In genomic region chr9:20642896-20643466, GRCm38 (mm10) we compare ENCODE assay signal across 7 mouse cellular contexts. TPM values are rescaled to one million over a fixed set of nuclear protein-coding genes. Genes with fewer than 3 reads are reported as not detected.
DNase-seq lines count a peak whose midpoint lies in the region; ATAC-seq lines count a peak whose summit lies in the region.

No protein-coding gene starts in this region.

- H3K27me3 ChIP-seq in hindbrain, embryonic 14.5 days (ENCODE audit: control insufficient read depth, insufficient read depth, low read length) = no peaks in the 10 kb centered on the region

- peak overlapping the region; percentile 84 for H3K9ac ChIP-seq in hindbrain, embryonic 14.5 days

- peak overlapping the region; percentile 98 for H3K4me2 ChIP-seq in hindbrain, embryonic 14.5 days (replicated peaks)

- peak overlapping the region; percentile 89 for H3K27ac ChIP-seq in hindbrain, embryonic 14.5 days

- DNase-seq in WW6 (ENCODE audit: low read depth, low spot score) = peak; percentile 78
- peak; percentile 39 to 70 for DNase-seq in cerebellum, postnatal 25 days
- peak; percentile 63 to 65 for DNase-seq in frontal cortex, postnatal 14 days (ENCODE audit: low spot score in 2 of 2)
- peak; percentile 84 for DNase-seq in hindbrain, embryonic 14.5 days (ENCODE audit: low spot score)
- DNase-seq in left cerebral cortex, postnatal 10 days (ENCODE audit: extremely low spot score in 1 of 2, low spot score in 2 of 2) = peak; percentile 69 to 93
- DNase-seq in skeletal muscle tissue, adult 2 months (ENCODE audit: low read depth, low spot score) = peak; percentile 43

- H3K9me3 ChIP-seq in hindbrain, embryonic 14.5 days (ENCODE audit: control insufficient read depth, low read length) = no peaks in the 10 kb centered on the region

- H3K36me3 ChIP-seq in hindbrain, embryonic 14.5 days (replicated peaks; ENCODE audit: control insufficient read depth, insufficient read depth) = peaks cover 38% of the 10 kb centered on the region

- ATAC-seq in hindbrain, embryonic 14.5 days (ENCODE audit: low FRiP score) = peak; percentile 79
- ATAC-seq in megakaryocyte progenitor cell, adult 5-6 weeks (replicated peaks; ENCODE audit: poor library complexity) = peak; percentile 79

- under 1% methylated on average over 30 of the region's 30 CpGs for WGBS in hindbrain, embryonic 14.5 days

- peaks cover 23% of the 10 kb centered on the region for H3K4me1 ChIP-seq in hindbrain, embryonic 14.5 days (replicated peaks; ENCODE audit: control insufficient read depth, insufficient read depth, low read length)

- peak overlapping the region; percentile 79 for H3K4me3 ChIP-seq in hindbrain, embryonic 14.5 days (replicated peaks; ENCODE audit: low read length)

- intact Hi-C loops in left cerebral cortex, postnatal 10 days (cut with DNase I) = loop anchor here (10.0 kb wide), 1 partner anchor 178 kb away; the partner anchor contains the start of gene Zfp26

RNA-seq across cellular contexts. Expression of gene Ubl5, which starts 0.3 kb away (rescaled TPM):
- 414 and 480 TPM in 2 replicates for polyA plus RNA-seq in hindbrain, embryonic 14.5 days (2014; fragmentation: Nextera tagmentation; extraction: Ambion mirVana)
- total RNA-seq in left cerebral cortex, postnatal 10 days (2021) = 100 to 1,000 TPM; 326 to 331 TPM
- 420 and 464 TPM in 2 replicates for total RNA-seq in megakaryocyte progenitor cell, adult 5-6 weeks (2015)
- total RNA-seq in megakaryocyte progenitor cell, adult 5-6 weeks (2017) = 94.8 and 151 TPM in 2 replicates

RNA-seq across cellular contexts. Expression of gene Fbxl12, which starts 1.6 kb away (rescaled TPM):
- 10.2 and 10.5 TPM in 2 replicates for polyA plus RNA-seq in hindbrain, embryonic 14.5 days (2014; fragmentation: Nextera tagmentation; extraction: Ambion mirVana)
- 10 to 100 TPM; 18.0 to 19.5 TPM for total RNA-seq in left cerebral cortex, postnatal 10 days (2021)
- 8.3 and 17.3 TPM in 2 replicates for total RNA-seq in megakaryocyte progenitor cell, adult 5-6 weeks (2015)
- total RNA-seq in megakaryocyte progenitor cell, adult 5-6 weeks (2017) = 4.2 and 6.4 TPM in 2 replicates

RNA-seq across cellular contexts. Expression of gene Pin1, which starts 8.9 kb away (rescaled TPM):
- 64.5 and 64.6 TPM in 2 replicates for polyA plus RNA-seq in hindbrain, embryonic 14.5 days (2014; fragmentation: Nextera tagmentation; extraction: Ambion mirVana)
- total RNA-seq in left cerebral cortex, postnatal 10 days (2021) = 10 to 100 TPM; 38.7 to 40.0 TPM
- total RNA-seq in megakaryocyte progenitor cell, adult 5-6 weeks (2015) = 14.7 and 18.5 TPM in 2 replicates
- total RNA-seq in megakaryocyte progenitor cell, adult 5-6 weeks (2017) = 14.7 and 19.1 TPM in 2 replicates

Comparison
In these comparisons a context has a peak if more than half of its experiments do, and no peak if none do; other contexts are left out.
1. Peak in every context shown above with its lines: DNase-seq, ATAC-seq, H3K4me3 ChIP-seq and H3K27ac ChIP-seq.